Mouse (Mus musculus): Measurements from ENCODE around the gene Polr3gl.

DNA sequence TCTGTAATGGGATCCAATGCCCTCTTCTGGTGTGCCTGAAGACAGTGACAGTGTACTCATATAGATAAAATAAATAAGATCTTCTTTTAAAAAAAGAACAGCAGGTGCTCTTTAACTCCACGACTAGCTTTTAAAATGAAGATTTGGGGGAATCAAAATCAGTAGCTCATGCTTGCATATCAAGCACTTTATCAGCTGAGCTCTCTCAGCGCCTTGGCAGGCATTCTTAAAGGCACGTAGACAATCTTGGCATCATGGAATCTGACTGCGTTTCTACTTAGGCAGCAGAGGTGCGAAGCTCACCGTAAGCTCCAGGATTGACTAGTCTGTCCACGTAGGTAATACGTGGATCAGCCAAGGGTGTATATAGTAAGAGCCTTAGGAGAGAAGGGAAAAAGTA is 51.4 kb downstream of the Polr3gl start:
- TF ChIP-seq CTCF (IDR thresholded peaks at IDR 0.05; ENCODE audit: low read depth, low read length) (no peak), POLR2A (IDR thresholded peaks at IDR 0.05; ENCODE audit: extremely low read depth, insufficient read depth, low read length) (no peak)

Data from liver, adult 2 months (tissue).